In genomic region chr17:43139916-43140315, GRCm38 (mm10) we compare ENCODE assay signal across 17 mouse cellular contexts.
A peak's percentile ranks its signal among the peaks of the same experiment; 100 is the strongest.
DNase-seq lines count a peak whose midpoint lies in the region; ATAC-seq lines count a peak whose summit lies in the region.
"Had no signal": no experiment of that assay in that cellular context is flagged by ENCODE, and none has a peak within 500 bp of the region (broad histone marks: within the 10 kb centered on the region; RNA-seq: fewer than 3 reads in every experiment).

No protein-coding gene starts in this region.

- no peaks in the 10 kb centered on the region for H3K9me3 ChIP-seq in heart, embryonic 16.5 days (replicated peaks; ENCODE audit: control insufficient read depth, low read length)
- no peaks in the 10 kb centered on the region for H3K9me3 ChIP-seq in liver, embryonic 13.5 days (replicated peaks)
- no peaks in the 10 kb centered on the region for H3K9me3 ChIP-seq in midbrain, embryonic 11.5 days (ENCODE audit: control insufficient read depth, low read length)
- H3K9me3 ChIP-seq: midbrain, embryonic 12.5 days had no signal

- no peak overlapping the region for H3K27ac ChIP-seq in heart, embryonic 16.5 days (ENCODE audit: low read length)
- no peak overlapping the region for H3K27ac ChIP-seq in liver, embryonic 13.5 days
- H3K27ac ChIP-seq in midbrain, embryonic 11.5 days (ENCODE audit: low read depth, low read length) = no peak overlapping the region
- H3K27ac ChIP-seq: hindbrain, postnatal 0 days; layer of hippocampus, adult 2 months; left cerebral cortex, adult 2 months; midbrain, embryonic 12.5 days had no signal

- no peak for DNase-seq in heart, postnatal 14 days
- DNase-seq in thymus, postnatal 0 days (ENCODE audit: low spot score) = peak; percentile 2
- DNase-seq in thymus, postnatal 25 days = no peak
- DNase-seq in liver, embryonic 13.5 days = no peak
- DNase-seq in ovary, adult 18-20 months (ENCODE audit: low spot score) = no peak
- no peak for DNase-seq in midbrain, embryonic 11.5 days (ENCODE audit: low spot score, missing footprints)
- DNase-seq: cerebellum, adult 9-11 months; gastrocnemius, postnatal 36 days; kidney, adult 8-10 months; thymus, adult 18-20 months had no signal

- H3K27me3 ChIP-seq in heart, embryonic 16.5 days (ENCODE audit: control insufficient read depth, insufficient read depth, low read length) = no peaks in the 10 kb centered on the region
- H3K27me3 ChIP-seq in liver, embryonic 13.5 days = no peaks in the 10 kb centered on the region
- no peaks in the 10 kb centered on the region for H3K27me3 ChIP-seq in midbrain, embryonic 11.5 days (ENCODE audit: control insufficient read depth, insufficient read depth, low read length)
- H3K27me3 ChIP-seq: midbrain, embryonic 12.5 days had no signal

- H3K4me1 ChIP-seq in heart, embryonic 16.5 days (ENCODE audit: control insufficient read depth, insufficient read depth, low read length) = no peaks in the 10 kb centered on the region
- no peaks in the 10 kb centered on the region for H3K4me1 ChIP-seq in liver, embryonic 13.5 days (replicated peaks)
- no peaks in the 10 kb centered on the region for H3K4me1 ChIP-seq in midbrain, embryonic 11.5 days (ENCODE audit: control insufficient read depth, insufficient read depth, low read length)
- H3K4me1 ChIP-seq: midbrain, embryonic 12.5 days had no signal

- no peaks in the 10 kb centered on the region for H3K36me3 ChIP-seq in heart, embryonic 16.5 days (ENCODE audit: control insufficient read depth, insufficient read depth)
- H3K36me3 ChIP-seq in liver, embryonic 13.5 days = no peaks in the 10 kb centered on the region
- H3K36me3 ChIP-seq in midbrain, embryonic 11.5 days (ENCODE audit: control insufficient read depth, insufficient read depth, low read length) = no peaks in the 10 kb centered on the region
- H3K36me3 ChIP-seq: midbrain, embryonic 12.5 days had no signal

- ATAC-seq in heart, embryonic 16.5 days (replicated peaks; ENCODE audit: extremely low read depth, insufficient read depth, low FRiP score) = no peak
- ATAC-seq in liver, embryonic 13.5 days (ENCODE audit: low read depth) = no peak
- no peak for ATAC-seq in midbrain, embryonic 11.5 days (ENCODE audit: low FRiP score)
- ATAC-seq: forebrain, embryonic 16.5 days; hindbrain, postnatal 0 days had no signal

- 0 out of 2 replicates have a peak overlapping the region, but pooled peaks have one; percentile 8 for H3K4me3 ChIP-seq in heart, embryonic 16.5 days (ENCODE audit: low read length)
- no peak overlapping the region for H3K4me3 ChIP-seq in liver, embryonic 13.5 days (replicated peaks)
- no peak overlapping the region for H3K4me3 ChIP-seq in midbrain, embryonic 11.5 days (ENCODE audit: low read depth, low read length)
- H3K4me3 ChIP-seq: erythroblast, embryonic 14.5 days; layer of hippocampus, adult 2 months; left cerebral cortex, adult 2 months; midbrain, embryonic 12.5 days had no signal

- peak overlapping the region; percentile 38; the same call in 1 of the 2 replicates for H3K4me2 ChIP-seq in heart, embryonic 16.5 days (ENCODE audit: low read depth, low read length)
- peak overlapping the region; percentile 26; the same call in 1 of the 2 replicates for H3K4me2 ChIP-seq in liver, embryonic 13.5 days
- H3K4me2 ChIP-seq in midbrain, embryonic 11.5 days = no peak overlapping the region
- H3K4me2 ChIP-seq: midbrain, embryonic 12.5 days had no signal

- no peak overlapping the region for H3K9ac ChIP-seq in heart, embryonic 16.5 days (ENCODE audit: low read length)
- no peak overlapping the region for H3K9ac ChIP-seq in liver, embryonic 13.5 days
- no peak overlapping the region for H3K9ac ChIP-seq in midbrain, embryonic 11.5 days (ENCODE audit: low read length)
- H3K9ac ChIP-seq: midbrain, embryonic 12.5 days had no signal

- 37% methylated on average over 8 of the region's 8 CpGs for WGBS in heart, embryonic 16.5 days
- WGBS in liver, embryonic 13.5 days (ENCODE audit: insufficient replicate concordance) = 10% methylated on average over 8 of the region's 8 CpGs
- 62% methylated on average over 8 of the region's 8 CpGs for whole genome bisulfite sequencing in midbrain, embryonic 11.5 days

- intact Hi-C loops in heart, postnatal 14 days (cut with DNase I) = no loop called here
